Mouse (Mus musculus) layer of hippocampus, postnatal 10 days (tissue): Measurements from ENCODE around the gene Srrm3. TPM values are rescaled to one million over a fixed set of nuclear protein-coding genes. Genes with fewer than 3 reads are reported as not detected.

Experiments used
- DNase-seq, 2 experiments: peaks; one replicate each; pipeline ENCODE4 v3.0.0; 2021; ENCODE audit warnings: low spot score in 2 of 2
- long read RNA-seq: library from polyadenylated mRNA; stranded (forward); transcript quantifications from one replicate; pipeline ENCODE4 v2.0.0, GENCODE M21; 2023
- total RNA-seq, 2 experiments: library from RNA; stranded (reverse); gene quantifications; 2 replicates each; pipeline ENCODE4 v1.2.3; 2021

Gene Srrm3
- total RNA-seq = 10 to 100 TPM; 62.6 to 72.2 TPM
- long read RNA-seq, partial matches to known transcripts = 3 of 17 reads
- long read RNA-seq, other reads (novel, unspliced or antisense) = 14 of 17 reads

DNA sequence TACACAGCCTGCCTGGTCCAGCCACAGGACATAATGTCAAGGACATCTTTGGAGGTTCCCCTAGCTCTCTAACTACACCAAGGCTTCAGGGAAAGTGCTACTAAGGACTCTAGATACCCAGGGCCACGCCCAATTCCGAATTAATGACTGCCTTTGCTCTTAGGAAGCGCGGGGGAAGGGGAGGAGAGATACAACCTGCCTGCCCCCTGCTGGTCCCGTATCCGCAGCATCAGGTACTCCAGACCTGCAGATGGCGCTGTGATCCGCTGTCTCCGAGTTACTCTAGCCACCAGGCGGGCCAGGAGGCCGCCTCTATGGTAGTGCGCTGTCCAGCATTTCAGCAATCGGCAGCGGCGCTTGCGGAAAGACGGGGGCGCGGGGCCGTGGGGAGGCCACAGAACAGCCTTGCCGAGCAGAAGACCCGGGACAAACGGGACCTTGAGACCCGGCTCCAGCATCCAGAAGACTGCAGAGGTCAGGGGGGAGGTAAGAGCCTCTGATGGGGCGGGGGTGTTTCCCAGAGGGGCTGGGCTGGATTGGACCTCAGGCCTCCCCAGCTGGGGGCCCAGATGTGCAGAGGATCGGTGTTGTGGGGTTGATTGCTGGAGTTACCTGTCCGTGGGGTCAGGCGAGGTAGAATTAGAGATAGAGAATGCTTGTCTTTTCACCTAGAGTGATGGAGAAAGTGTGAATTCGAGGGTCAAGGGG is at the start of gene Srrm3:
Gene Srrm3, plus strand, starts transcription at position 336 of the 708 bp plus-strand sequence.
- peak; percentile 97 to 98 for DNase-seq

DNA sequence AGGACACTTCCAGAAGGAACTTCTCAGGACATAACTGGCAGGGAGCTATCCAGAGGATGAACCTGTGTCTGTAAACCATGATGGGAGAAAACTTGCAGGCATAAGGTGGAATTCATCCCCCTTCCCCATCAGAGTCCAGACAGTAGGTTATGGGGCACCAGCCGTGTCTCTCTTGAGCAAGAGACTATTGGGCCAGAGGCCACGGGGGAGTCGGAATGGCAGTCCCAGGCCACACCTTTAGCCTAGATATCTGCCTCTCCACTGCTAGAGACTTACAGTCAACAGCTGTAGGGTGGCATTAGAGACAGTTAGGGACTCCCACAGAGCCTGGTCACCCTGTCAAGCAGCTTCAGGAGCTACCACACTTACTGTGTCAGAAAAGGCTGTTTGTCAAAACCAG is 44.8 kb upstream of the Srrm3 start:
- no peak for DNase-seq

DNA sequence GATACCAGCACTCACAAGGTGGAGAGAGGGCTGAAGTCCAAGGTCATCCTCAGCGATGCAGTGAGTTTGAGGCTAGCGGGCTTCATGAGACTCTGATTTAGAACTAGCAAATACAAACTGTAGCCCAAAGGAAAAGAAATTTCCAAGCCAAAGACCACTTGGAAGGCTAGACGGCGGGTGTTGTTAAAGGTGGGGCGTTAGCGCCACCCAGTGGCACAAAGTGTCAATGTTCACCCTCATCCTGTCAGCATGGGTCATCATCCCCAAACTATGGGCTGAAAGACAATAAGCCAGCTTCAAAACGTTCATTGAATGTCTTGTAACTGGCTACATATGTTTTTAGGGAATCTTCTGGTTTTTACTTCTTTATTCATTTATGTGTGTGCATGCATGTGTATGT is 43.2 kb upstream of the Srrm3 start:
- peak; percentile 83 to 87 for DNase-seq

DNA sequence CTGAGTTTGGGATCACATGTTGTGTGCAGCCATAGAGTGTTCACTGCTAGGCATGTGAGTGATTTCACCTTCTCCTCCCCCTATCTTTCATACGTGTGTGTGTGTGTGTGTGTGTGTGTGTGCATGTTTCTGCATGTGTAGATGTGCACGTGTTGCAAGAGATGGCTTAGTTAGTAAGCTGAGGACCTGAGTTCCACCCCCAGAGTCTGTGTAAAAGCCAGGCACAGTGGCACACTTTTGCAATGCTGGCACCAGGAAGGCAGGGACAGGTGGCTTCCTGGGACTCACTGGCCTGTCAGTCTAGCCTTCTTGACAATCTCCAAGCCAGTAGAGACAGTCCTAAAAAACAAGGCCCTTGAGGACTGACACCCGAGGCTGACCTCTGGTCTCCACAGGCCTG is 41.7 kb upstream of the Srrm3 start:
- no peak for DNase-seq

DNA sequence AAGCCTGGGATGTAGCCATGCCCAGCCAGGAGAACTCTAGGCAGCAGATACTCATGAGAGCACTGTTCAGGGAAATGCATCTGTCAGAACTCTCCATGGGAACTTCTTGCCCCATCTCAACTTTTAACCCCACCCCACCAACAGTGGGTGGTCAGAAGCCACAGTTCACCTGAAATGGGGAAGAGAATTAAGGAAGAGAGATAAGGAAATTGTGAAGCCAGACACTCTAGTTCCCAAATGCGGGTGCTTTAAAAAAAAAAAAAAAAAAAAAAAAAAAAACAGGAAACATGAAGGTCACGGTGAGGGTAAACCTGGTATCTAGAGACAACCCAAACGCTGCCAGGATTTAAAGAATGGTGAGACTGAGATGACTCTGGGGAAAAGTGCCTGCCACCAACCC is 34.2 kb upstream of the Srrm3 start:
- no peak for DNase-seq

DNA sequence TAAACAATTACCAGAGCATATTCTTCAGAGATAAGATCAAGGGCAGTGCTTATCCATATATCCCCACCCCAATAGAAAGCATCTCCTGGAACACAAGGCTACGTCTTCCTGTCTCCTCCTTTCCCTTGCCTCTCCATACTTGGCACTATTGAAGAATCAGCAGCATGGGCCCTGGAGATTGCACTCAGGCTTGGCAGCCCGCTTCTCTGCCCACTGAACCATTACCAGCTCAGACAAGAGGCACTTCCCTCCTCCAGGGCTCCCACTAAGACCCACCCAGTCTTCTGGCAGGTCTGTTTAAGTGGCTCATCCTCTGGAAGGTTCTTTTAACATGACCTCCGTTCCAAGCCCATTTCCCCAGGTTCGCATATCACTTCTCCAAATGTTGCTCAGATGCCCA is 30.1 kb upstream of the Srrm3 start:
- DNase-seq = no peak

DNA sequence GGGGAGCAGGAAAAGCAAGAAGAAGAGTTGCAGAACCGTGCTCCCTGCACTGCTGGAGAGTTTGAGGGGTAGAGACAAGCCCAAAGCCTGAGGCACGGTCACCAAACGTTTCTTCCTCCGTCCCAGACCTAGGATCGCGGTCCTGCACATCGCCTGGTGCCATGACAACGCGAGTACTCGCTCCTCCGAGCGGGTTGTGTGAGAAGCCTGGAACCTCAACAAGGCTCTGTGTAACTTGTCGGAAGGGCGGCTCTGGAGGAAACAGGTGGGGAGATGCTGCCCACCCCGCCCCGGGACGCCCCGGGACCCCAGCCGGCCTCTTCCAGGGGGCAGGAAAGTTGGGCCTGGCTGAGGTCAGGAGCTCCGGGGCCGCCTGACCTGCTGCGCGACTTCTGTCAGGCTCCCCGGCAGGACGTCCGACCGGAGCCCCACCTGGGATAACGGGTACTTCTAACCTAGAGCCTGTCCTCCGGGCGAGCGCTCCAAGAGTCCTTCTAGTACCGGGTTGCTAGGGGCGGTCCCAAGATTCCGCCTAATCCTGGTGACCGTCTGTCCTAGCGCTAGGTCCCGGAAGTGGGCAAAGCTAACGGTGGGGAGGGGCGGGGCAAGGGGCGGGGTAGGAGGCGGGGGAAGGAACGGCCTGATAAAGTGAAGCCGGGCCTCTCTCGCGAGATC is 28.8 kb upstream of the Srrm3 start, which contains the start of gene Styxl1:
Gene Styxl1, minus strand, starts transcription at position 590 of the 675 bp plus-strand sequence.
- DNase-seq = no peak

DNA sequence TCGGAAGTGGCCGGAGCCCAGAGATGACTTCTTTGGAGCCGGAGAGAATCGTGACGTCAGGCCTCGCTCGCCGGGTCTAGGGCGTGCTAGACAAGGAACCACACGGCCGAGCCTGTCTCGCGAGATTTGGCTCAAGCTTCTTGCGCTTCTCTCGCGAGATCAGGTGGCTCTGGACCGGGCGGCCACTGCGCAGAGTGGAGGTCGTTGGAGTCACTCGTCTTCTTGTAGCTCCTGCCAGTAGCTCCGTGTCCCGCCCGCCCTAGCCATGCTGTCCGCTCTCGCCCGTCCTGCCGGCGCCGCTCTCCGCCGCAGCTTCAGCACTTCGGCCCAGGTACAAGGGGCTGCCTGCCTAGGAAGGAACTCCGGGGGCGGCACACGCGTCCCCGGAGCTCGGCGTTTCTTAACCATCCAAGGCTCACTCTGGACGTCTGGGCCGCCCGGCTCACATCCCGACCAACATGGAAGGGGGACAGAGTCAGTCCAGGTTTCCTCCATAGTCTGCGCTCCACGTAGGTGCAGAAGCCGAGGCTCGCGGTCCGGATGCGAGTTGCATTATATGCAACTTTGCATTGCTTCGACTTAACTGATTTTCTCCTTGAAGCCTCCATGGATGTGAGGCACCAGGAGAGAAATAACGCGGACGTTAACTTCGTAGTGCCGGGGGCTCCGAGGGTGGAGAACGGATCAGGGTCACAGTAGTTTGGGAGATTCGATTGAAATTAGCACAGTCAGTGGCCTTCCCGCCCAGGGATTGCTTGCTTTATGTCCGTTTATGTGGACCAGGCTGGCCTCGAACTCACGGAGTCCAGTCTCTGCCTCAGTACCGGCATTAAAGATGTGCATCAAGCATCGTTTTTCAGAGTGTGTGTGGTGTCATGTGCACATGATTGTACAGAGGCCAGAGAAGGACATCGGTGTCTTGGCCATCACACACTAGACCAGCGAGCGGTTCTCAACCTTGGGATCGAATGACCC is 27.9 kb upstream of the Srrm3 start, which contains the start of gene Mdh2:
Gene Mdh2, plus strand, starts transcription at position 10 of the 975 bp plus-strand sequence.
- peak; percentile 99 for DNase-seq

DNA sequence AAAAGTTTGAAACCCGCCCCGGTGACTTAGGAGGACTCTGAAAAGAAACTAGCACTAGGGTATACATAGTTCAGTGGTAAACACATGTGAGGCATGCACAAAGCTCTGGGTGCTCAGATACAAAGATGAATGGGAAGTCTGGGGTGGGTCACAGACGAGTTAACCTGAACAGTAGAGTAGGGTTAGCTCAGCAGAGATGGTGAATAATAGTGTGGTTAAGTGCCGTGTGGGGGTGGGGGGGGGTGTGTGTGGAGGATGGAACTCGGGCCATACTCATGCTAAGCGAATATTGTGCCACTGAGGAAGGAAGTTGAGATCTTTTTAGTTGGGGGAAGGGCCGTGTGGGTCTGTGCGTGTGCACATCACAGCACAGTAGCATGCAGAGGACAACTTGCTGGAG is 26.4 kb upstream of the Srrm3 start:
- DNase-seq = no peak

DNA sequence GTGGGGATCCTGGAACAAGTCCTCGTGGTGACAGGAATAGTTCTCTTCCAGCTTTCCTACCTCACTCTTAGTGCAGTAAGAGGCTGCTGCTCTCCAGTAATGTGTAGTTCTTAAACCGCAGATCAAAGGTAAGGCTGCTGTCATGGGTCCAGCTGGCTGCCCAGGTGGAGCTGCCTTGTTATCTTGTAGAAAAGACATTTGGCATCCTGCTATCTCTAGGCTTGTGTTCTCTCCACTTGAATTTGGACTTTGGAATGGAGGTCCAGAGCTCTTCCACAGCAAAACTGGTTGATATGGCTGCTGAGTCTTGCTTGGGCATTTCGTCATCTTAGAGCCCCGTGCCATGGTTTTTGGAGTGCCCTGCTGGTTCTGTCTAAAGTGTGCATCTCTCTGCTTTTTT is 23.8 kb upstream of the Srrm3 start:
- no peak for DNase-seq

DNA sequence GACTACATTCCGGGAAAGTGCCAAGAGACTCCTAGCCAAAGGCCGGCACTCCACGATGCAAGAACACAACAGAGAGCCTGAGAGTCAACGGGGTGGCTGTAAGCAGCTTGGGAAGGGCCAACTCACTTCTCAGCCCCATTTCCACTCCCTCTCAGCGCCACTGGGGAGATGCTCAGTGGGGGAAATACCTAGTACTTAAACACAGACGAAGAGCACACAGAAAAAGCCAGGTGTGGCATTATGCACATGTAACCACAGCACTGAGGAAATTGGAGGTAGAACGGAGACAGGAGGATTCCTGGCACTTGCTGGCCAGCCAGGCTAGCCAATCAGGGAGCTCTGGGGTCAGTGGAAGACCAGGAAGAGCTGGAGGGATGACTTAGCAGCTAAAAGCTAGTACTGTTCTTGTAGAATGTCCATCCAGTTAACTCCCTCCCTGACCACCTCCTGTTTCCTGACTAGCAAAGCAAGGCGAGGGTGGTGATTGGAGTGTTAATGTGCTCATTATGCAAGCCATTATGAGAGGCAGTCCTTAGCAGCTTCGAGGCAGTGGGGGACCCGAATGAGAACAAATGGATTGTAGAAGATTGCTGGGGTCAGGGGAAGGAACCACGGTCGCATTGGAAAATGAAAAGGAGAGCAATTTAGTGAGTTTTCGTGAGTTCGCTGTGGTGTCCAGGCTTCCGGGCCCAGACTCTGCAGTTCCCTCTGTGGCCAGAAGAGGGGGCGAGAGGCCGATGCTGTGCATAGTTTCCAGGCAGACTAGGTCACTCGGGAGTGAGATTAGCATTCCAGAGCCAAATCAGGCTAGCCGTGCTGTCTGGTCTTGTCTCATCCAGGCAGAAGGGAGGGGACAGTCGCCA is 12.5 kb upstream of the Srrm3 start:
- DNase-seq = peak; percentile 95 to 98

DNA sequence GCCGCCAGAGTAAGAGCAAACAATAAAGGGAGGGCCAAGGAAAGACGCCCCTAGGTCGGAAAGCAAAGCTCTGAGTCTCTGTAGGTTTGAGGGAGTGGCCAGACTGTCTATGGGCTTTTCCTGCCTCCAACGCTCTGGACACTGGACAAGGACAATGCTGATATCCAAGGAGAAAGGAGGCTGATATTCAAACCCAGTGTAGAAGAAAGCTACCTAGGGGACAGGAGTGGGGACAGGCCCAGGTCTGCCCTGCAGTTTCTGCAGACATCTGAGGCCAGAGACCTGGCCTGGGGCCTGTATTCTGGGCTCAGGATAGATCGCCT is 11.9 kb upstream of the Srrm3 start:
- DNase-seq = no peak

DNA sequence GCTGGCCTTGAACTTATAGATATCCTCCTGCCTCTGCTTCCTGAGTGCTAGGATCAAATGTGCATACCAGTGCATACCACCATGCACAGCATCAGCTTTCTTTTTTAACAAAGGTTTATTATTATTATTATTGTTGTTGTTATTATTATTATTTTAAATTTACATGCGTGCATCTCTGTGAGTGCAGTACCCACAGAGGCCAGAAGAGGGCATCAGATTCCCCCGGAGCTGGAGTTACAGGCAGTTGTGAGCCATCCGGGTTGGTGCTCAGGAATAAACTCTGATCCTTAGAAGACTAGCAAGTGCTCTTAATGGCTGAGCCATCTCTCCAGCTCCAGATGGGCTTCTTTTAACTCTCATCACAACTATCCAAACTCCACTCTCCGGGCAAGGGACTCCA is 6.9 kb upstream of the Srrm3 start:
- DNase-seq = peak; percentile 48 to 54

DNA sequence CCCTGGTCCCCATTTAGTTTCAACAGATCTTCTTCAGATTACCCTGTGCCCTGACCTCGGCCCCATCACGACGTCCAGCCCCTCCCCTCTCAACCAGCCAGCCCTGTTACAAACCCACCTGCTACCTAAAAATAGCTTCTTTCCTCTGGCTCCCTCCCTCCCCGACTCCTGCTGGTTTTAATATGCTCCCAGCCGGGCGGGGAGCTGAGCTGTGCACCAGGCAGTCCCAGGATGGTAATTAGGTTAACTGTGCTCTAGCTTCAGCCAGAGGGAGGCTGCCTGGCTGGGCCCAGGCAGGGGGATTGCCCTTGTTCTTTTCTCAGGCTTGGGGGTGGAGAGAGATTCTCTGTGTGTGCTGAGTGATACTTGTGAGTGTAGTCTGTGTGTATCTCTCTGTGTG is 5.8 kb upstream of the Srrm3 start:
- DNase-seq = no peak

DNA sequence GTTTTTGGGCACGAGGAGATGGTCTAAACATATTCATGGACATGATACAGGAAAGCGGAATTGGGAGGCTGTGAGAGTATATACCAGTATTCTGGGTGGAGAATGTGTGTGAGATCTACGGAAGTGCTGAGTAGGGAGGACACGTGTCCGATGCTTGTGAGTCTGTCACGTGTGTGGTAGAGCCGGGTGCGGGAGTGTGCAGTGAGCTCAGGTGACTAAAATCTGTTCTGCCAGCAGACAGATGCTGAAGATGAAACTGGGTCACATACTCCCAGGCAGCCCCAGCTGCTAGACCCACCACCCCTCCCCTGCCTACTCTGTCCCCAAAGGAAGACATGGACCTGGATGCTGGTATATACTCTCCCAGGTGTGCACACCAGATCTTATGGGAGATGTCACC is 4.0 kb upstream of the Srrm3 start:
- no peak for DNase-seq

DNA sequence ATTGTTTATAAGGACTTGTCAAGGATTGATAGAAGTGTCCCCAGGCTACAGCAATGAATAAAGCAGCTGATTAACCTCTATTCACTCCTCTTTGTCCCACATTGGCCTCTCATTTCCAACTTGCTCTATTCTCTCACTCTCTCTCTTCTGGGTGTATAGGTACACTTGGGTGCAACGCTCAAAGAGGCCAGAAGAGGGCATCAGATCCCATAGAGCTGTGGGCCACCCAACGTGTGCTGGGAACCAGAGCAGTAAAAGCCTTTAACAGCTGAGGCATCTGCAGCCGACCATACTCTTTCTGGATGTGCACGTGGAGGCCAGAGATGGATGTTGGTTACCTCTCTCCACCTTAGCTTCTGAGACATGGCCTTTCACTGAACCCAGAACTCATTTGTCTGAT is 3.6 kb upstream of the Srrm3 start:
- DNase-seq = no peak

DNA sequence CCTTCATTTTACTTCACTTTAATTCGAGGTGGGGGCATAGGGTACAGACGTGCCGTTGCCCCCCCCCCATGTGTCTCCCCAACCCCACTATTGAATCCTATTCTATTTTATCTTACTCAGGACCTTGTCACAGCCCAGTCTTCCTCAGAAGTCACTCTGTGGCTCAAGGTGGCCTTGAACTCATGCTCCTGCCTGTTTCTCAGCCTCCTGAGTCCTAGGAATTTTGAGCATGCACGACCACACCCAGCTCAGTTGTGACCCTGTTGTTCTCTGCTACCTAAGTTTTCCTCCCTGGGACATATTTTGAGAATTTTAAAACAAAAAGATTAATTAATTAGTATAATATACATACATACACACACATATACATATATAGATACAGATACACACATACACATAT is 3.0 kb upstream of the Srrm3 start:
- no peak for DNase-seq

DNA sequence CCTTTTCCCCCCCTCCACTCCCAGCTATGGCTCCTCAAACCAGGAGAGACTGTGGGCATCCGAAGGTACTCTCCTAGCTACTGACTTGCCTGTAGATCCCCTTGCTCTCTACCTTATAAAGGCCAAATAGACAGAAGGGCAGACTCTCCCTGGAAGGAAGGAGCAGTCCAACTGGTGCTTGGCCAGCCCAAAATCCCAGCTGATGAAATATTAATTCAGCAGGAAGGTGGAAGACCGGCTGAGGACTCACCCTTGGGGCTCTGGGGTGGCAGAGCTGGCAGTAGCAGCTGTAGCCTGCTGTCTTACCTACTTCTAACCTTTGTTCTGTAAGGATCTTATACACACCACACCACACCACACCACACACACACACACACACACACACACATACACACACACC is 2.0 kb upstream of the Srrm3 start:
- no peak for DNase-seq

DNA sequence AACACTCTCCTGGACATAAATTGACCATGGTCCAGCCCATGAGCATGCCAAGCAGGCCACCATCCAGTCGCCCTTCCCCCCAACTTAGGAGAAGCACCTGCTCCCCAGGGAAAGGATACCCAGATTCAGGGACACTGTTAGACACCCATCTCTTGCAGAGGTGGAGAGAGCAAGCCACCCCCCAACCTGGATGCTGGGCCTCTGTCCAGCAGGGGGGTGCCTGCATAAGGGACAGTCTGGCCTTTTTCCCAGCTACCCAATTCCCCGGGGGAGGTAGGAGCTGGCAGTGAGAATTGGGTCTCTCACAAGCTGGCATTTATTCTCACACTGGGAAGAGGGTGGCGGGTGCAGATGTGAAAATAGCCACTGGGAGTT is 560 bp downstream of the Srrm3 start:
- peak; percentile 30 to 43 for DNase-seq

DNA sequence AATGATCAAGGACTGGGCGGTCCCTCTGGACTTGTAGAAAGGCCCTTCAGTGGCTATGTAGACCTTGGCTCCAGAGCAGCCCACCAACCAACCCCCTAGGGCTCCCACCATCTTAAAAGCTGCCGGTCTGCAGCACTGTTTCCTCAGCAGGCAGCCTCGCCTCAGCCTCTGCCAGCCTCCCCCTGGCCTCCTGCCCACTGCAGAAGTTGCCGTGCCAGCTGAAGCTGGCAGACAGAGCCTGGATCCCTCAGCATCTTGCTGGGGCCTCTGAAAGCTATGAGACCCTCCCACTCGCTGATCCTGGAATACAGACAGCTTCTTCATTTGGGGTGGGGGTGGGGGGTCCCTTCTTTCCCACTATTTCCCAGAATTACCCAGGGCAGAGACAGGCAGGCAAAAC is 6.3 kb downstream of the Srrm3 start:
- DNase-seq = peak; percentile 74 to 85

DNA sequence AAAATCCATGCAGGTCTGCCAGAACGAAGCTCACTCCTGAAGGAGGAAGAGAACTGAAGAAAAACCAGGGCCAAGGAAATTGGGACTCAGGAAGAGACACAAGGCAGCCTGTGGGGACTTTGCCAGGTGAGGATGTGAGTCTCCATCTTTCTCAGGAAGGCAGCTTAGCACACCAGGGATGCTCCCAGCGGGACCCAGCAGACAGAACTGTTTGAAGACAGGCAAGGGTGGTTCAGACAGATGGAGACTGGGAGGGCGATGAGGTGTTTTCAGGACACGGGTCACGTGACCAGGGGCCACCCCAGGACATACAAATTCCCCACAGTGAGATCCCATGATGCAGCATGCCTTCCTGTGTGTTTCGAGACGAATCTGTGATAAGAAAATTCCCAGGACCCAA is 11.8 kb downstream of the Srrm3 start:
- DNase-seq = no peak
